Mouse (Mus musculus) mesoderm, embryonic 11.5 days (tissue): ENCODE results near the gene Vmn2r101.

ENCODE experiments used
- DNase-seq: peaks from one replicate; pipeline ENCODE4 v3.0.0-alpha.2; 2012; ENCODE audit warnings: low read depth, low spot score

Gene Vmn2r101

DNA sequence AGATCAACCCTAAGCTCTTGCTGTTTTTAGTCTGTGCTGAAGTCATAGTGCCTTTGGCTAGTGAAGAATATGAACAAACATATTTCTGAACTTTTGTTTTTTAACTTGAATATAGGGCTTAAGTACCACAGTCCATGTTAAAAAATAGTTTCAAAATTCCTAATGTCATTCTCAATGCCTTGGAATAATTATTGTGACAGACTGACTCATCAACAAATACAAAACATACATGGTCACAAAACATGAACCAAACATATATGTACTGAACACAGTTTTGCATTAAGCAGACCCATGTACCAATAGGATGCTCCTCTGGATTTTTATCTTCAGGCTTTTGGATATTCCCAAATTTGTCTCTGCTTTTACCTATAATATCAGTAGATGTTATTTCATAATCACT lies at the start of gene Vmn2r101:
TSS of gene Vmn2r101 (plus strand) at position 301 of the 400 bp plus-strand sequence.
- DNase-seq: no peak

DNA sequence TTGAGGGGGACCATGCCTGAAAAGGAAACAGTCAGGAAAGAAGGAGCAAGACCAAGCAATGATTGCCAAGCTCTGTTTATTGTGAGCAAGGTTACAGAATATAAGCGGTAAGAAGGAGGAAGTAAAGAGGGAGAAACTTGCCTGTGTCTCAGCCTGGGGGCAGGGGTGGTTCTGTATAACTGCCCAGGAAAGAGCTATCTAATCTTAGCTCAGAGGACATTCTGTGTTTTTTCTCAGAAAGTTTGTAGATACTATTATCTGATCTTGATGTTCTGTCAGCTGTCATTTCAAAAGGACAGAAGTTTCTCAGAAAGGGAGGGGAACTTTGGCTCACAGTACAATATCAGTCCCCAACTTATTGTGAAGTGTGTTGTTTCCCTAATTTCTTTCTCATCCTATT lies 52.3 kb downstream of the Vmn2r101 start:
- no peak for DNase-seq

DNA sequence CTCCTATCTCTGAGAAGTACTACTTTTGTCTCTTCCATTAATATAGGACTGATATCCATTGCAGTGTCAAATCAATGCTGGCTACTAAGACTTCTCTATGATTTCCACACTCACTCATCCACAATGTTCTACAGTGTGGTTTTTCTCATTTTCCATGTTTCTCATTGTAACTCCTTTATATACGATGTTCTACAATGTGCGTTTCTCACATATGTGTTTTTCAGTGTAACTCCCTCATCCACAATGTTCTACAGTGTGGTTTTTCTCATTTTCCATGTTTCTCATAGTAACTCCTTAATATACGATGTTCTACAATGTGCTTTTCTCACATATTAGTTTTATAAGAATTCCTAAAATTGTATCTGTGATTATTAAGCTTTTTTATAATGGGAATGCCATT lies 81.4 kb downstream of the Vmn2r101 start:
- DNase-seq: no peak

DNA sequence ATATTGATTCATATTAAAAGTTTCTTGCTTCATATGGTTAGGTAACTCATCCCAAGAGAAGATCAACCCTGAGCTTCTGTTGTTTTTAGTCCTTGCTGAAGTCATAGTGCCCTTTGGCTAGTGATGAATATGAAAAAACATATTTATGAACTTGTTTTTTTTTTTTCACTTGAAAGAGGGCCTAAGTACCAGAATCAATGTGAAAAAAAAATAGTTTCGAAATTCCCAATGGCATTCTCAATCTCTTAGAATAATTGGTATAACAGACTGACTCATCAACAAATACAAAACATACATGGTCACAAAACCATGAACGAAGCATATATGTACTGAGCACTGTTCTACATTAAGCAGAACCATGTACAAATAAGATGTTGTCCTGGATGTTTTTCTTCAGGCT lies 83.0 kb downstream of the Vmn2r101 start, which contains the start of gene Vmn2r102:
TSS of gene Vmn2r102 (plus strand) at position 301 of the 400 bp plus-strand sequence.
- DNase-seq: no peak
